Mouse (Mus musculus): Measurements from ENCODE around the gene Fbxw11.

DNA sequence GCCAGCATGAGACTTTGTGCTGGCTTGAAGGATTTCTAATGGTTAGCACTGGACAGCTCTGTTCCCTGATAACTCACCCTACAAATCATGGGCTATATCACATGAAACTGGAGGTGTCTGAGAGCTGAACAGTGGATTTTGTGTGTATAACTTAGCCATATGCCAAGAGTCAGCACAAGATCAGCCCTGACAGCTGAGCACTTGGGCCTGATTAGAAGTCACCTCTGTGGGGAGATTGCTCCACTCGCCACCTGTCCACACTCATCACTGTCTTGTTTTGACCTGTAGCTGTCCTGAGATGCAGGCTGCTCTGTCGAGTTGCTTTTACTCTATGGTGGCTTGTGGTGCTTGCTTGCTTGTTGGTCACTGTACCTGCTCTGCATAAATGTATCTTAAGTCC lies 93.8 kb downstream of the Fbxw11 start:
- TF ChIP-seq USF1 (IDR thresholded peaks at IDR 0.05; ENCODE audit: low read depth) (no peak), REST (IDR thresholded peaks at IDR 0.05; ENCODE audit: insufficient read depth, insufficient read length) (no peak), POLR2A (IDR thresholded peaks at IDR 0.05; ENCODE audit: insufficient read length, low read depth) (no peak), E2F4 (IDR thresholded peaks at IDR 0.05; ENCODE audit: insufficient read depth) (no peak), MYOD1 (IDR thresholded peaks at IDR 0.05; ENCODE audit: control insufficient read depth in 1 of 3, insufficient read length in 2 of 3, low read depth in 2 of 3) (peak; percentile 42 to 99 (median 96)), CEBPB (IDR thresholded peaks at IDR 0.05; ENCODE audit: insufficient read depth, poor library complexity, severe bottlenecking) (no peak), POLR2AphosphoS2 (IDR thresholded peaks at IDR 0.05; ENCODE audit: insufficient read length, low read depth) (no peak), TCF3 (IDR thresholded peaks at IDR 0.05; ENCODE audit: insufficient read length, low read depth) (no peak), TCF12 (IDR thresholded peaks at IDR 0.05; ENCODE audit: insufficient read depth, poor library complexity, severe bottlenecking) (peak; percentile 55), MYOG (IDR thresholded peaks at IDR 0.05; ENCODE audit: control insufficient read depth in 1 of 3, insufficient read depth in 1 of 3, insufficient read length in 2 of 3, low read depth in 2 of 3) (peak in 2 of 3 experiments; percentile 28 to 78), MAX (IDR thresholded peaks at IDR 0.05; ENCODE audit: low read depth) (no peak)
